Mouse (Mus musculus) limb, embryonic 15.5 days (tissue): ENCODE measurements around the gene Ttll1. TPM values are rescaled to one million over a fixed set of nuclear protein-coding genes. Genes with fewer than 3 reads are reported as not detected.
"Not testable (repeated sequence)": the region's sequence is repeated elsewhere in the genome, so short reads cannot be mapped to it uniquely, and the experiment has no call there.

Source experiments
- ATAC-seq: fragments of 200-750 bp; cut with Nextera tagmentation; 2 replicates; pipeline ENCODE4 v1.8.0; 2017; ENCODE audit warnings: low read depth, moderate TSS enrichment; ENCODE audit not compliant: insufficient number of reproducible peaks, low FRiP score, low TSS enrichment
- H3K27ac ChIP-seq: fragments of 300-500 bp; sonication (generic); 2 replicates; pipeline ENCODE4 v1.5.1; 2015; ENCODE audit warnings: moderate library complexity, mild to moderate bottlenecking, inconsistent platforms
- H3K27me3 ChIP-seq: fragments of 300-500 bp; sonication (generic); 2 replicates; pipeline ENCODE4 v1.6.1; 2015; ENCODE audit warnings: inconsistent platforms
- H3K36me3 ChIP-seq: fragments of 300-500 bp; sonication (generic); 2 replicates; pipeline ENCODE4 v1.6.1; 2015; ENCODE audit warnings: inconsistent platforms
- H3K4me1 ChIP-seq: fragments of 300-500 bp; sonication (generic); 2 replicates; pipeline ENCODE4 v1.6.1; 2015; ENCODE audit warnings: inconsistent platforms
- H3K4me2 ChIP-seq: fragments of 300-500 bp; sonication (generic); 2 replicates; pipeline ENCODE4 v1.6.1; 2015; ENCODE audit warnings: mild to moderate bottlenecking, inconsistent platforms
- H3K4me3 ChIP-seq: fragments of 300-500 bp; sonication (generic); 2 replicates; pipeline ENCODE4 v1.5.1; 2015; ENCODE audit warnings: mild to moderate bottlenecking, inconsistent platforms
- H3K9ac ChIP-seq: fragments of 300-500 bp; sonication (generic); 2 replicates; pipeline ENCODE4 v1.6.1; 2015; ENCODE audit warnings: inconsistent platforms
- H3K9me3 ChIP-seq: fragments of 300-500 bp; sonication (generic); 2 replicates; pipeline ENCODE4 v1.6.1; 2016; ENCODE audit warnings: inconsistent platforms
- WGBS: fragments of 180-500 bp; shearing (Covaris S2); methylation state at CpG from one replicate; pipeline ENCODE4 v1.1.7; 2015; 5-methylcytosine and 5-hydroxymethylcytosine counted together
- polyA plus RNA-seq: library from polyadenylated mRNA; unstranded; fragments of >200 nt; fragmentation: Nextera tagmentation; extraction: Ambion mirVana; gene quantifications from 2 replicates; pipeline ENCODE4 v1.2.1, GENCODE M21; 2015

The Ttll1 gene
- polyA plus RNA-seq, 1 experiment from 2014 or later: 19.1 TPM

DNA sequence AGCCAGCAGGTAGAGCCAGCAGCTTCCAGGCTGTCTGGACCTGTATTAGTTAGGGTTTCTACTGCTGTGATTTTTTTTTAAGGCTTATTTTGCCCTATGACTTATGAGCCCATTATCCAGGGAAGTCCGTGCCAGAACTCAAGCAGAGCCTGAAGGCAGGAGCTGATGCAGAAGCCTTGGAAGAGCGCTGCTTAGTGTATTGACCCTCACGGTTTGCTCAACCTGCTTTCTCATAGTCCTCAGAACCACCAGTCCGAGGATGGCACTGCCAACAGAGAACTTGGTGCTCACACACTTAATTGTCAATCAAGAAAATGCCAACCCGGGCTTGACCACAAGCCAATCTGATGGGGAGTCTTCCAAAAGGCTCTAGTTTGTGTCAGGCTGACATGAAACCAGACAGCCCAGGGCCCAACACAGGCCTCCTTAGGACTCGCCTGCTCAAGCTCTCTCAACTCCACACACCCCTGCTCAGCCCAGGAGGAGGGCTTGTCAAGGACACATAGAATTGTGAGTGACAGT, 10.2 kb upstream of the Ttll1 start:
- Histone ChIP-seq H3K9me3 (no peaks in the 10 kb centered on the region), H3K36me3 (no peaks in the 10 kb centered on the region), H3K27ac (no peak overlapping the region), H3K4me1 (peaks cover 11% of the 10 kb centered on the region), H3K4me3 (no peak overlapping the region), H3K27me3 (peaks cover 13% of the 10 kb centered on the region), H3K4me2 (no peak overlapping the region), H3K9ac (no peak overlapping the region)
- WGBS: 77% methylated on average over 6 of the region's 6 CpGs
- ATAC-seq: no peak

DNA sequence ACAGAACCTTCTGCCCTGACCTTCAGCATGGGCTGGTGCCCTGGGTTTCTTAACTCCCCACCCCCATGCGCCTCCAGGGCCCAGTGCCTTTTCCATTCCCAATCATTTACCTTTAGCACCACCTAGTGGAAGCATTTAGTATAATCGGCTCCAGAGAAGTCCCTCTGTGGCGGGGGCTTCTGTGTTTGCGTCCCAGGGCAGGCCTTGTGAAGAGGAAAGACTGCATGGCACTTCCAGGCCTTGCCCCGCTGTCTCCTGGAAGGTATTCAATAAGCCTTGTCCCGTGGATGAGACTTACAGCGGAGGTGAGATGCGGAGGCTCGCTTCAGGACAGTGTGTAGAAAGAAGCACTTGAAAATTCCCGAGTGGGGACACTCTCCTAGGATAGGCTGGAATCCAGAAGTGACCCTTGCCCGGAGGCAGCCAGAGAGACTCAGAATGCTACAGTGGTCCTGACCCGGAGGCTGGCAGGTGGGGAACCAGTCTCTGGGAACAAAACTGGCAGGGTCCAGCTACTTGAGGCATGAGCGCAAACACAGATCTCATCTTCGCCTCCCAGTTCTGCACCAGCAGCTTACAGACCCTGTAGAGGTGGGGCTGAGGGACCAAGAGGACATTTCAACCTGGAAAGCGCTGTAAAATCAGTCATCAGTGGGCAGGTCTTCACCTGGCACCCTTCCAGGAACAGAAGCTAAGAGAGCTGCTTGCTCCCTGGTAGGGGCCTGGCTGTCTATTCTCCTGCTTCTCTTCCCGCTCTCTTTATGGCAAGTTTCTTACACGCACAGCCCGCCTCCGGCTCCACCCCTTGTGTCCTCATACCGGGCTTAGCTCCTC, 7.7 kb upstream of the Ttll1 start:
- H3K4me1 ChIP-seq: peaks cover 9% of the 10 kb centered on the region
- peak overlapping the region; percentile 31; the same call in 1 of the 2 replicates for H3K9ac ChIP-seq

DNA sequence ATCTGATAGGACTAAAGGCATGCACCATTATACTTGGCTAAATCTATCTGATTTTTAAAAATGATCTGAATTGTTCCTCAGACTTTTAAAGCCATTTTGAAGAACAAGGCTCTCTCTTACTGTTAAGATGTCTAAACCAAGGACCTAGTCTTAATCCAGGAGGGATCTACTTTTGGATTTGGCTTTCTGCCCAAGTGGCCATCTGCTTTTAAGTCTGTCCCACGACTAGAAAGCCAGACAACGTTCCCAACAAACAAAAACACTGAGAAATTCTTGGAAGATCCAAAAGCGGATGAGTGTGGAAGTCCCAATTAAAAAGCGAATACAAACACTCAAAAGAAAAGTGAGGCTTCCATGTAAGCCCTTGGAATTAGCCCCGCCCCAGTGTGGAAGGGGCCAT, 4.3 kb upstream of the Ttll1 start:
- Histone ChIP-seq H3K4me3 (no peak overlapping the region), H3K27me3 (no peaks in the 10 kb centered on the region; the same call in 1 of the 2 replicates), H3K4me2 (no peak overlapping the region), H3K4me1 (peaks cover 16% of the 10 kb centered on the region), H3K27ac (no peak overlapping the region), H3K9ac (no peak overlapping the region), H3K36me3 (no peaks in the 10 kb centered on the region), H3K9me3 (no peaks in the 10 kb centered on the region)
- no peak for ATAC-seq
- WGBS: 65% methylated on average over 5 of the region's 5 CpGs

More for the DNA sequence above, 7.7 kb upstream of the Ttll1 start:
- Histone ChIP-seq H3K4me3 (no peak overlapping the region; the same call in 1 of the 2 replicates), H3K4me2 (peak overlapping the region; percentile 20; the same call in 1 of the 2 replicates), H3K27ac (no peak overlapping the region), H3K27me3 (no peaks in the 10 kb centered on the region), H3K9me3 (no peaks in the 10 kb centered on the region), H3K36me3 (no peaks in the 10 kb centered on the region)
- WGBS: 30% methylated on average over 20 of the region's 20 CpGs
- ATAC-seq: no peak

DNA sequence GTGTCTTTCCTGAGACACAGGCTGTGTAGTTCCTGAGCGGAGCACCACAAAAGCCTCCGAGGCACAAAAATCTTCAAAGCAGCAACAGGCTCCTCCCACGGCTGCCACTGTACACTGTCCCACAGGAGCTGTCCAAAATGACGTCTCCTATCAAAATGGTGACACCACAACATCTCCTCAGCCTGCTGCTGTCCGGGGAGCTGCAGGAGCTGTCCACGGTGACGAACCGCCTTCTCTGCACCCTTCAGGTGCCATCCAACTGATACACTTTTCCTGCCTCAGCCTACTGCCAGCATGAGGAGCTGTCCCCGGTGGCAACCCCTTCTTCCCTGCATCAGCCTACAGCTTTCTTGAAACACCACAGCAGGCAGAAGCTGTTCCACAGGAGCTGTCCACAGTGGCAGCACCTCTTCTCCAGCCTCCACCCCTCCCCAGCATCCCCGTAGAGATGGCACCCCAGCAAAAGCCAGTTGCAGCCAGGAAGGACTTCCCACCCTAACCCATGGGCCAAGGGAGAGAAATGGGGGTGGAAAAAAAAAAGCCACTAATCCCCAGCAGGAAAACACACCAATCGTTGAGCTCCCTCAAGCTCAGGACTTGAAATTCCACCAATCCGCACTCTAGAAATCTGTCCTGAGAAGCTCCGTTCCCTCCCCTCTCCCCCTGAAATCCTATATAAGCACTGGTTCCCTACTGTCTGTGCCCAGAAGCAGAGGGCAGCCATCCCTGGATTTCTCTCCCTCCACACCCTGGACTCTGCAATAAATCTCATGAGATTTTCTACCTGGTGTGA, 2.0 kb upstream of the Ttll1 start:
- Histone ChIP-seq H3K4me2 (no peak overlapping the region), H3K9ac (no peak overlapping the region), H3K27ac (no peak overlapping the region), H3K9me3 (no peaks in the 10 kb centered on the region), H3K36me3 (no peaks in the 10 kb centered on the region), H3K27me3 (no peaks in the 10 kb centered on the region; the same call in 1 of the 2 replicates), H3K4me3 (no peak overlapping the region), H3K4me1 (0 out of 2 replicates have a peak, but pooled peaks cover 14% of the 10 kb centered on the region)
- 68% methylated on average over 13 of the region's 13 CpGs for WGBS
- ATAC-seq: no peak

DNA sequence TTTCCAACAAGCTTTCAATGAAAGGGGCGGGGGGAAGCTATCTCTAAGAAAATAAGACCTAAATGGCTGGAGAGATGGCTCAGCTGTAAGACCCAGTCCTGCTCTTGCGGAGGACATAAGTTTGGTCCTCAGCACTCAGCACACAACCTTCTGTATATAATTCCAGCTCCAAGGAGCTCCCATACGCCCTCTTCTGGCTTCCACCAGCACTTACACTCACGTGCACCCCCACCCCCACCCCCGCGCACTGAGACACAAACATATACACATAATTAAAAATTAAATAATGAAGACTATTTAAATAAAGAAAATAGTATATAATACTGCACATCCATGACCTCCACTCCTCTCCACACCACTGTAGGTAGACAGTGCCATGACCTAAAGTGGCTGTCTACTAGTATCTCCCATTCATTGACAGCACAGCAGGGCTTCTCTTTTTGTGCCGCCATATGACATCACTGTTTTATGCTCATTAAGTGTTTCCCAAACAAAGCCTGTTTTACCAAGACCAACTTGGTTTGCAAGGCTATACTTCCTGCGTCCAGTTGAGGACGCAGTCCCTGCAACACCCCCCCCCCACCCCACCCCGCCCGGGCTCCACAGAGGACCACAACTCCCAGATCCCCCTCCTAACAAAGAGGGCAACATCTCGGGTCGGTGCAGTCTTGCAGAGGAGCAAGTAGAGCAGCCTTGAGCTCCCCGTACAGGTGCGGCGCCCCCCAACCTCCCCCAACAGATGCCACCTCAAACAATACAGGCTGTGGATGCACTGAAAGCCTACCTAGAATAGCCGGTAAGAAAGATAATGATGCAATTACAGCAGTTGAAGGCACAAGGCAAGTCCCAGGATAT, 516 bp downstream of the Ttll1 start:
- WGBS: 27% methylated on average over 17 of the region's 17 CpGs
- H3K4me3 ChIP-seq: peak overlapping the region; percentile 52
- H3K27me3 ChIP-seq: no peaks in the 10 kb centered on the region; the same call in 1 of the 2 replicates
- ATAC-seq: 0 out of 2 replicates have a peak, but pooled peaks have one; percentile 36
- 0 out of 2 replicates have a peak, but pooled peaks cover 14% of the 10 kb centered on the region for H3K4me1 ChIP-seq
- H3K9ac ChIP-seq: peak overlapping the region; percentile 14; the same call in 1 of the 2 replicates
- peak overlapping the region; percentile 23; the same call in 1 of the 2 replicates for H3K27ac ChIP-seq
- H3K4me2 ChIP-seq: peak overlapping the region; percentile 70
- no peaks in the 10 kb centered on the region; the same call in 1 of the 2 replicates for H3K36me3 ChIP-seq
- H3K9me3 ChIP-seq: no peaks in the 10 kb centered on the region

DNA sequence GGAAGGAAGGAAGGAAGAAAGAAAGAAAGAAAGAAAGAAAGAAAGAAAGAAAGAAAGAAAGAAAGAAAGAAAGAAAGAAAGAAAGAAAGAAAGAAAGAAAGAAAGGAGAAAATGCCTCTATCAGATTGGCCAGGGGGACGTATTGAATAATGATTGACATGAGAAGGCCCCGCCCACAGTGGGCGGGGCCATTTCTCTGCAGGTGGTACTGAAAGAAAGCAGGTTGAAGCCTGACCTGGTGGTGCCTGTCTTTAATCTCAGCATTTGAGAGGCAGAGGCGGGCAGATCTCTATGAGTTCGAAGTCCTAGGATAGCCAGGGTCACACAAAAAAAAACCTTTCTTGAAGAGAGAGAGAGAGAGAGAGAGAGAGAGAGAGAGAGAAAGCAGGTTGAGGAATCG, 9.2 kb downstream of the Ttll1 start:
- H3K36me3 ChIP-seq: peaks cover 34% of the 10 kb centered on the region
- H3K27me3 ChIP-seq, H3K4me3 ChIP-seq, H3K4me1 ChIP-seq, H3K9ac ChIP-seq, H3K4me2 ChIP-seq, H3K9me3 ChIP-seq, H3K27ac ChIP-seq, ATAC-seq: not testable (repeated sequence)
- WGBS: 68% methylated on average over 6 of the region's 6 CpGs

DNA sequence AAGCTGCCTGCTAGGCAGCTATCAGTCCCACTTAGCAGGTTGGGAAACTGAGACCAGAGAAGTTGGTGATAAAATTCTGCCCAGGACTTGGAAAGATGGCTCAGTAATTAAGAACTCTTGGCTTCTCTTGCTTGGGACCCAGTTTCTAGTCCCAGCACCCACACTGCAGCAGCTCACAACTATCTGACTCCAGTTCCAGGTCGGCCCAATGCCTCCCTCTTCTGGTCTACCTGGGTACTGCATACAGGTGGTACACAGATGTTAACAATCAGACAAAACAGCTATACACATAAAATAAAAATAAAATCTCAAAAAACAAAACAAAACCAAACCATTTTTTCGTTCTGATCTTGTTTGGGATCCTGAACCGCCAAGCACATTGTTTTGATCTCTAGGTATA, 10.3 kb downstream of the Ttll1 start:
- Histone ChIP-seq H3K36me3 (peaks cover 39% of the 10 kb centered on the region), H3K27ac (no peak overlapping the region)

DNA sequence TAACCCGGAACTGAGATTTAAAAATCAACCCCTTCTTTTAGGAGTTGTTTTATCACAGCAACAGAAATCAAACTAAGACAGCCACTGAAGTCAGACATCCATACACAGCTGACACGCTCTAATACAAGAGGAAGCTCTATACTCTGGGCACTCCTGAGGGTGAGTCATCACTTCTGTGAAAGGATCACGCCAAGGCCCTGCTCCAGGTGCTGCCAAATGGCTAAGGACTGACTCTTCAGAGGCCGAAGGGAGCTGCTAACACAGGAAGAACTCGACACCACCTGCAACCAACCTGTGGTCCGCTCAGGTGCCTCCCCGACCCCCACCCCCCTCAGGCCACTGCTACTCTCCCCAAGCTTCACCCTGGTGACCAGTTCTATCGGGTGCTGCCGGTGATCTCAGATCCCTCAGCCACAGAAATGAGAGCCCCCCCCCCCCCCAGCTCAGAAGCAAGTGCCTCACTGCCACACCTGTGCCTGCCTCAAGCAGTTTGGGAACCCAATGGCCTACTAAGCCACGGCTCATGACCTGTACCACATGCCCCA, 11.4 kb downstream of the Ttll1 start:
- ATAC-seq: no peak
- 80% methylated on average over 8 of the region's 10 CpGs for WGBS
- H3K36me3 ChIP-seq: peaks cover 43% of the 10 kb centered on the region

More for the DNA sequence above, 10.3 kb downstream of the Ttll1 start:
- no peaks in the 10 kb centered on the region for H3K9me3 ChIP-seq
- no peaks in the 10 kb centered on the region for H3K27me3 ChIP-seq
- H3K4me2 ChIP-seq: no peak overlapping the region
- H3K4me3 ChIP-seq: no peak overlapping the region
- no peak overlapping the region for H3K9ac ChIP-seq
- H3K4me1 ChIP-seq: no peaks in the 10 kb centered on the region
- no peak for ATAC-seq
- WGBS: 64% methylated on average over 3 of the region's 3 CpGs

DNA sequence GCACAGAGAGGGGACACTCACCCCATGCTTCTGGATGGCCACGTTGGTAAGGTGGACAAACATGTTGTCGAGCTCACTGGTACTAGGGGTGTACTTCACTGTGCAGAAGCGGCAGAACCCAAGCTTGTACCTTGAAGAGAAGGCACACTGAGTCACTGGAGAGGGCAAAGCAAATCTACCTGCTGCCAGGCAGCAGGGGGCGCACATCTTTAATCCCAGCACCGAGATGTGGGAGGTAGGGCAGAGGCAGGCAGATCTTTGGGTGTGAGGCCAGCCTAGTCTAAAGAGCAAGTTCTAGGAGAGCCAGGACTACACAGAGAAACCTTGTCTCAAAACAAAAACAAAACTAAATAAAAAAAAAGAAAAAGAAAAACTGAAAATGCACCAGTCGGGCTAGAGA, 13.4 kb downstream of the Ttll1 start:
- no peak overlapping the region for H3K4me3 ChIP-seq

More for the DNA sequence above, 11.4 kb downstream of the Ttll1 start:
- Histone ChIP-seq H3K4me2 (no peak overlapping the region), H3K4me3 (no peak overlapping the region), H3K27ac (no peak overlapping the region), H3K27me3 (no peaks in the 10 kb centered on the region), H3K9me3 (no peaks in the 10 kb centered on the region), H3K9ac (no peak overlapping the region), H3K4me1 (no peaks in the 10 kb centered on the region)

DNA sequence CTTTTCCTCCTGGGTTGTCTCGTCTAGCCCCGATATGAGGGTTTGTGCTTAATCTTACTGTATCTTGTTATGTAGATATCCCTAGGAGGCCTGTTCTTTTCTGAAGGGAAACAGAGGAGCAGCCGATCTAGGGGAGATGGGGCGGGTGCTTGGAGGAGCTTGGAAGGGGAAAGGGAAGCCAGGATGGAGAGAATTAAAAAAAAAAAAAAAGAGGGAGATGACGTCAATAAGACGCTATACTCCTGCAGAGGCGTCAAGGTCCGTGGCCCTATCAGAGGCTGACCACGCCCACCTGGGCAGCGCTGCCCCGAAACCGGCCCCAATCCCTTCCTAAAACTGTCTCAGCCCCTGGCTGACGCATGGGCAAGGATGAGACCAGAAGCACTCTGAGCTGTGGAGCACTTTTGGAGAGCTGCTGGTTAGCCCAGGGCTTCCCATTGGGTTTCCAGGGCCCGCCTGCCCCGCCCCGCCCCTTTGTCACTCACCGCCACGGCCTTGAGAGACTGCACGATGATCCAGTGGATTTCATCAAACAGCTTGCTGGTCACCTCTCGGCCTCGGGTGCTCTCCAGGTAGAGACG, 14.8 kb downstream of the Ttll1 start:
- Histone ChIP-seq H3K4me2 (no peak overlapping the region), H3K9me3 (no peaks in the 10 kb centered on the region), H3K36me3 (peaks cover 56% of the 10 kb centered on the region), H3K27me3 (no peaks in the 10 kb centered on the region), H3K9ac (no peak overlapping the region), H3K4me3 (no peak overlapping the region), H3K4me1 (no peaks in the 10 kb centered on the region), H3K27ac (no peak overlapping the region)
- WGBS: 73% methylated on average over 22 of the region's 22 CpGs
- ATAC-seq: no peak

More for the DNA sequence above, 13.4 kb downstream of the Ttll1 start:
- ATAC-seq: no peak
- H3K27ac ChIP-seq: no peak overlapping the region
- 91% methylated on average over 6 of the region's 6 CpGs for WGBS
- no peak overlapping the region for H3K4me2 ChIP-seq
- H3K36me3 ChIP-seq: peaks cover 51% of the 10 kb centered on the region
- no peaks in the 10 kb centered on the region for H3K9me3 ChIP-seq
- no peak overlapping the region for H3K9ac ChIP-seq
- no peaks in the 10 kb centered on the region for H3K4me1 ChIP-seq
- no peaks in the 10 kb centered on the region for H3K27me3 ChIP-seq
